Mouse (Mus musculus) C2C12 (cell line): ENCODE data around the gene Fat2.

ENCODE experiments used
- CEBPB ChIP-seq: IDR thresholded peaks from one replicate; pipeline ENCODE4 v1.6.1; 2011; ENCODE audit warnings: low read depth, mild to moderate bottlenecking, control low read depth, moderate library complexity
- CTCF ChIP-seq: IDR thresholded peaks from one replicate; pipeline ENCODE4 v1.5.1; 2011; ENCODE audit not compliant: control insufficient read depth, insufficient read depth, insufficient read length
- MAX ChIP-seq: IDR thresholded peaks from one replicate; pipeline ENCODE4 v1.6.1; 2011; ENCODE audit warnings: mild to moderate bottlenecking, control low read depth
- MYOD1 ChIP-seq: IDR thresholded peaks from one replicate; pipeline ENCODE4 v1.6.1; 2011; ENCODE audit warnings: low read depth; ENCODE audit not compliant: control insufficient read depth, insufficient read length
- USF1 ChIP-seq: IDR thresholded peaks from one replicate; pipeline ENCODE4 v1.6.1; 2011; ENCODE audit warnings: low read depth, mild to moderate bottlenecking, control low read depth, moderate library complexity

DNA sequence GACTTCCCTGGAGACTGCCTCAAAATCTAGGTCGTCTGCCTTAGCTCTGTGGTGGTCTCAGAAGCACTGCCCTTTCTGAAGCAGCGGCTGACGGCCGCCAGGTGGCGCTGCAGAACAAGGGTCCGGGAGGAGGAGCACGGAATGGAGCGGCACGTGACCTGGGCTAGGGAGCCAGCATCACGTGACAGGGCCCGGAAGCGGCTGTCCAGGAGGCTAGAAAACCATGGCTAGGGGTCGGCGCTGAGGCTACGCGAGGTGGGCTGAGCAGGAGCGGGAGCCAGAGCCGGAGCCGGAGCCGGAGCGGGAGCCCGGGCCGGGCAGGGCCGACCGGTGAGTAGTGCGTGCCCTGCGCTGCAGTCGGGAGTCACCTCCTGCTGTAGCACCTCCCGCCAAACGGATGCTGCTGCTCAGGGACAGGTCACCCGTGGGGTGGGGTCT, 132.2 kb downstream of the Fat2 start, which contains the start of gene Slc36a1:
- TF ChIP-seq CTCF (peak; percentile 95), CEBPB (no peak), USF1 (peak; percentile 99), MYOD1 (no peak), MAX (peak; percentile 66)
